Mouse (Mus musculus): Measurements from ENCODE around the gene Mpzl1. TPM values are rescaled to one million over a fixed set of nuclear protein-coding genes. Genes with fewer than 3 reads are reported as not detected.

Mpzl1 gene
- polyA plus RNA-seq, 1 experiment from 2014 or later, result 71.4 TPM

- Histone ChIP-seq H3K27ac (replicated peaks) (0 out of 2 replicates have a peak overlapping the region, but pooled peaks have one; percentile 25), H3K4me1 (replicated peaks; ENCODE audit: control insufficient read depth, insufficient read depth) (no peaks in the 10 kb centered on the region), H3K9me3 (ENCODE audit: control insufficient read depth, low read length) (no peaks in the 10 kb centered on the region), H3K4me3 (ENCODE audit: low read depth, low read length) (no peak overlapping the region), H3K4me2 (replicated peaks; ENCODE audit: low read depth) (no peak overlapping the region), H3K27me3 (ENCODE audit: control insufficient read depth, insufficient read depth, low read length) (no peaks in the 10 kb centered on the region), H3K36me3 (ENCODE audit: control insufficient read depth, insufficient read depth, low read length) (peaks cover 5% of the 10 kb centered on the region; the same call in 1 of the 2 replicates), H3K9ac (ENCODE audit: low read length) (no peak overlapping the region)
- DNase-seq (ENCODE audit: low spot score), result no peak
- WGBS, result 49% methylated on average over 9 of the region's 9 CpGs
- TF ChIP-seq CTCF (IDR thresholded peaks at IDR 0.05; ENCODE audit: low read depth) (no peak), EP300 (optimal IDR thresholded peaks at IDR 0.05) (no peak)
- ATAC-seq (ENCODE audit: low FRiP score, low TSS enrichment), result no peak
Measured at GRCm38 (mm10) chr1:165610321-165610999, 23.9 kb downstream of the Mpzl1 start.

GRCm38 (mm10) chr1:165609495-165610320 is 24.6 kb downstream of the Mpzl1 start:
- DNase-seq (ENCODE audit: low spot score) (no peak), ATAC-seq (ENCODE audit: low FRiP score, low TSS enrichment) (no peak; the same call in 1 of the 2 replicates)
- Histone ChIP-seq H3K4me2 (replicated peaks; ENCODE audit: low read depth) (no peak overlapping the region), H3K27ac (replicated peaks) (0 out of 2 replicates have a peak overlapping the region, but pooled peaks have one; percentile 25), H3K4me1 (replicated peaks; ENCODE audit: control insufficient read depth, insufficient read depth) (no peaks in the 10 kb centered on the region), H3K36me3 (ENCODE audit: control insufficient read depth, insufficient read depth, low read length) (peaks cover 1% of the 10 kb centered on the region; the same call in 1 of the 2 replicates), H3K27me3 (ENCODE audit: control insufficient read depth, insufficient read depth, low read length) (no peaks in the 10 kb centered on the region), H3K4me3 (ENCODE audit: low read depth, low read length) (no peak overlapping the region), H3K9ac (ENCODE audit: low read length) (no peak overlapping the region), H3K9me3 (ENCODE audit: control insufficient read depth, low read length) (no peaks in the 10 kb centered on the region)
- TF ChIP-seq CTCF (IDR thresholded peaks at IDR 0.05; ENCODE audit: low read depth), result 0 out of 2 replicates have a peak, but pooled peaks have one; percentile 20
- TF ChIP-seq EP300 (optimal IDR thresholded peaks at IDR 0.05), result no peak
- WGBS, result 41% methylated on average over 7 of the region's 7 CpGs

- Histone ChIP-seq H3K27me3 (ENCODE audit: control insufficient read depth, insufficient read depth, low read length) (no peaks in the 10 kb centered on the region), H3K4me2 (replicated peaks; ENCODE audit: low read depth) (no peak overlapping the region), H3K27ac (replicated peaks) (no peak overlapping the region), H3K9me3 (ENCODE audit: control insufficient read depth, low read length) (no peaks in the 10 kb centered on the region), H3K9ac (ENCODE audit: low read length) (no peak overlapping the region), H3K4me1 (replicated peaks; ENCODE audit: control insufficient read depth, insufficient read depth) (no peaks in the 10 kb centered on the region), H3K4me3 (ENCODE audit: low read depth, low read length) (no peak overlapping the region), H3K36me3 (ENCODE audit: control insufficient read depth, insufficient read depth, low read length) (peaks cover 6% of the 10 kb centered on the region; the same call in 1 of the 2 replicates)
- ATAC-seq (ENCODE audit: low FRiP score, low TSS enrichment) (no peak), DNase-seq (ENCODE audit: low spot score) (no peak)
- WGBS, result 52% methylated on average over 4 of the region's 4 CpGs
- no peak for TF ChIP-seq EP300 (optimal IDR thresholded peaks at IDR 0.05)
Measured at GRCm38 (mm10) chr1:165608904-165609303, 25.4 kb downstream of the Mpzl1 start.

- Histone ChIP-seq H3K9me3 (ENCODE audit: control insufficient read depth, low read length) (no peaks in the 10 kb centered on the region), H3K36me3 (ENCODE audit: control insufficient read depth, insufficient read depth, low read length) (peaks cover 17% of the 10 kb centered on the region), H3K4me3 (ENCODE audit: low read depth, low read length) (no peak overlapping the region), H3K27ac (replicated peaks) (no peak overlapping the region), H3K9ac (ENCODE audit: low read length) (no peak overlapping the region), H3K27me3 (ENCODE audit: control insufficient read depth, insufficient read depth, low read length) (no peaks in the 10 kb centered on the region), H3K4me2 (replicated peaks; ENCODE audit: low read depth) (no peak overlapping the region), H3K4me1 (replicated peaks; ENCODE audit: control insufficient read depth, insufficient read depth) (no peaks in the 10 kb centered on the region)
- DNase-seq (ENCODE audit: low spot score) (no peak), ATAC-seq (ENCODE audit: low FRiP score, low TSS enrichment) (no peak)
- 64% methylated on average over 6 of the region's 6 CpGs for WGBS
- TF ChIP-seq EP300 (optimal IDR thresholded peaks at IDR 0.05), result no peak
- TF ChIP-seq CTCF (IDR thresholded peaks at IDR 0.05; ENCODE audit: low read depth), result no peak
Measured at GRCm38 (mm10) chr1:165605774-165606173, 28.6 kb downstream of the Mpzl1 start.

- H3K4me1 ChIP-seq (replicated peaks; ENCODE audit: control insufficient read depth, insufficient read depth), result no peaks in the 10 kb centered on the region
- no peak for TF ChIP-seq EP300 (optimal IDR thresholded peaks at IDR 0.05)
- TF ChIP-seq CTCF (IDR thresholded peaks at IDR 0.05; ENCODE audit: low read depth), result no peak
- no peak overlapping the region for H3K4me3 ChIP-seq (ENCODE audit: low read depth, low read length)
- no peak overlapping the region for H3K27ac ChIP-seq (replicated peaks)
- ATAC-seq (ENCODE audit: low FRiP score, low TSS enrichment) (no peak), DNase-seq (ENCODE audit: low spot score) (no peak)
- H3K36me3 ChIP-seq (ENCODE audit: control insufficient read depth, insufficient read depth, low read length), result peaks cover 17% of the 10 kb centered on the region
- H3K9ac ChIP-seq (ENCODE audit: low read length), result no peak overlapping the region
- no peaks in the 10 kb centered on the region for H3K27me3 ChIP-seq (ENCODE audit: control insufficient read depth, insufficient read depth, low read length)
- no peaks in the 10 kb centered on the region for H3K9me3 ChIP-seq (ENCODE audit: control insufficient read depth, low read length)
- no peak overlapping the region for H3K4me2 ChIP-seq (replicated peaks; ENCODE audit: low read depth)
- 87% methylated on average over 3 of the region's 3 CpGs for WGBS
Measured at GRCm38 (mm10) chr1:165605108-165605507, 29.2 kb downstream of the Mpzl1 start.

GRCm38 (mm10) chr1:165604203-165604602 is 30.1 kb downstream of the Mpzl1 start:
- Histone ChIP-seq H3K27me3 (ENCODE audit: control insufficient read depth, insufficient read depth, low read length) (no peaks in the 10 kb centered on the region), H3K4me2 (replicated peaks; ENCODE audit: low read depth) (no peak overlapping the region), H3K9ac (ENCODE audit: low read length) (no peak overlapping the region), H3K36me3 (ENCODE audit: control insufficient read depth, insufficient read depth, low read length) (peaks cover 17% of the 10 kb centered on the region), H3K4me1 (replicated peaks; ENCODE audit: control insufficient read depth, insufficient read depth) (no peaks in the 10 kb centered on the region), H3K4me3 (ENCODE audit: low read depth, low read length) (no peak overlapping the region), H3K27ac (replicated peaks) (no peak overlapping the region), H3K9me3 (ENCODE audit: control insufficient read depth, low read length) (no peaks in the 10 kb centered on the region)
- no peak for ATAC-seq (ENCODE audit: low FRiP score, low TSS enrichment)
- 69% methylated on average over 8 of the region's 8 CpGs for WGBS
- no peak for DNase-seq (ENCODE audit: low spot score)
- TF ChIP-seq EP300 (optimal IDR thresholded peaks at IDR 0.05) (no peak), CTCF (IDR thresholded peaks at IDR 0.05; ENCODE audit: low read depth) (no peak)

All from stomach, postnatal 0 days (tissue).